9 mouse cellular contexts compared by ENCODE assay signal in the genomic region with DNA sequence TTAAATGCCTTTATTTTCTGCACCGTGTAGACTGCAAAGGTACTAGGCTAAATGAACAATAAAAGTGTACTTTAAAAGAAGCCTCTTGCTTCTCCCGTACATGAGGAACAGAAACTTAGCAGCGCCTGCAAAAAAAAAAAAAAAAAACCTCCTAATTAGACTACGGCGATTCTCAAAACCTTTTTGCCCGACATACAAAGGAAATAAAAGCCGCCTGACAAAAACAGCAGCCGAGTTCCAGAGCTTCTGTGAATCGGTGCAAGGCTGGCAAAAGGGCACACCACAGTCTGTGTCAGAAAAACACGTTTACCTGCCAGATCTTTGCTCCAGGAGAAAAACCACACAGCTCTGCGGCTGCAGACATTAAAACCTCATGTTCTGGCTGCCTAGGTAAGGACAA. TPM values are rescaled to one million over a fixed set of nuclear protein-coding genes. Genes with fewer than 3 reads are reported as not detected.
DNase-seq lines count a peak whose midpoint lies in the region; ATAC-seq lines count a peak whose summit lies in the region.
"Had no signal": no experiment of that assay in that cellular context is flagged by ENCODE, and none has a peak within 500 bp of the region (broad histone marks: within the 10 kb centered on the region; RNA-seq: fewer than 3 reads in every experiment).

No protein-coding gene starts in this region.

- DNase-seq in kidney, postnatal 4 days: peak; percentile 14 to 33
- DNase-seq in kidney, postnatal 10 days: no peak
- DNase-seq in forebrain, embryonic 11.5 days (ENCODE audit: low spot score): no peak
- DNase-seq in splenic B cell, adult 2 months (ENCODE audit: low read depth, low spot score): peak; percentile 61
- no peak for DNase-seq in frontal cortex, postnatal 10 days (ENCODE audit: low spot score in 2 of 2)
- DNase-seq in c-Kit-positive CD71-positive TER-119-positive erythroid progenitor cells, embryonic 14.5 days (ENCODE audit: low spot score): no peak
- DNase-seq in thymus, postnatal 4 days: no peak

- peaks cover 75% of the 10 kb centered on the region for H3K27me3 ChIP-seq in forebrain, embryonic 11.5 days (ENCODE audit: control insufficient read depth, insufficient read depth, low read length)
- peaks cover 48% of the 10 kb centered on the region for H3K27me3 ChIP-seq in limb, embryonic 12.5 days
- peaks cover 3% of the 10 kb centered on the region for H3K27me3 ChIP-seq in splenic B cell, adult 2 months (ENCODE audit: control insufficient read depth, insufficient read depth, low read length, poor library complexity, severe bottlenecking)

- peak overlapping the region; percentile 64 for H3K4me2 ChIP-seq in forebrain, embryonic 11.5 days (ENCODE audit: low read depth, low read length, severe bottlenecking)
- peak overlapping the region; percentile 92 for H3K4me2 ChIP-seq in limb, embryonic 12.5 days

- no peak overlapping the region for H3K27ac ChIP-seq in forebrain, embryonic 11.5 days (ENCODE audit: low read depth, low read length)
- H3K27ac ChIP-seq in limb, embryonic 12.5 days: peak overlapping the region; percentile 91

- H3K4me1 ChIP-seq in forebrain, embryonic 11.5 days (replicated peaks; ENCODE audit: control insufficient read depth, insufficient read depth, low read length): peaks cover 34% of the 10 kb centered on the region
- peaks cover 38% of the 10 kb centered on the region for H3K4me1 ChIP-seq in limb, embryonic 12.5 days (replicated peaks)

- peak overlapping the region; percentile 33 for H3K4me3 ChIP-seq in forebrain, embryonic 11.5 days (ENCODE audit: low read depth, low read length)
- peak overlapping the region; percentile 93 for H3K4me3 ChIP-seq in limb, embryonic 12.5 days (replicated peaks)

- no peaks in the 10 kb centered on the region for H3K36me3 ChIP-seq in forebrain, embryonic 11.5 days (ENCODE audit: control insufficient read depth, insufficient read depth, low read length)
- peaks cover 21% of the 10 kb centered on the region for H3K36me3 ChIP-seq in limb, embryonic 12.5 days
- no peaks in the 10 kb centered on the region for H3K36me3 ChIP-seq in splenic B cell, adult 2 months (ENCODE audit: control insufficient read depth, insufficient read depth, low read length, poor library complexity, severe bottlenecking)

- ATAC-seq in forebrain, embryonic 11.5 days (replicated peaks; ENCODE audit: low FRiP score): no peak
- no peak for ATAC-seq in limb, embryonic 12.5 days (ENCODE audit: insufficient number of reproducible peaks, insufficient read depth, low FRiP score, low TSS enrichment, low read depth)
- ATAC-seq: Patski had no signal

- peak overlapping the region; percentile 50 for H3K9ac ChIP-seq in forebrain, embryonic 11.5 days (ENCODE audit: low read length)
- H3K9ac ChIP-seq in limb, embryonic 12.5 days (replicated peaks): peak overlapping the region; percentile 98

- H3K9me3 ChIP-seq in forebrain, embryonic 11.5 days (ENCODE audit: control insufficient read depth, low read length): no peaks in the 10 kb centered on the region
- no peaks in the 10 kb centered on the region for H3K9me3 ChIP-seq in limb, embryonic 12.5 days

- WGBS in forebrain, embryonic 11.5 days: under 1% methylated on average over 11 of the region's 11 CpGs
- WGBS in limb, embryonic 12.5 days: under 1% methylated on average over 11 of the region's 11 CpGs

RNA-seq across cellular contexts. Expression of a gene that starts 3.4 kb away (rescaled TPM):
- polyA plus RNA-seq in forebrain, embryonic 11.5 days (2014; fragmentation: Nextera tagmentation; extraction: Ambion mirVana): 2.9 and 3.6 TPM in 2 replicates
- polyA plus RNA-seq in limb, embryonic 12.5 days (2016; fragmentation: Nextera tagmentation; extraction: Ambion mirVana): 16.9 and 17.6 TPM in 2 replicates

Comparison
In these comparisons a context has a peak if more than half of its experiments do, and no peak if none do; other contexts are left out.
1. DNase-seq: peak in kidney, postnatal 4 days (2 of 2) and splenic B cell, adult 2 months (single experiment); none in kidney, postnatal 10 days (single experiment), forebrain, embryonic 11.5 days (single experiment), frontal cortex, postnatal 10 days (0 of 2), c-Kit-positive CD71-positive TER-119-positive erythroid progenitor cells, embryonic 14.5 days (single experiment) and thymus, postnatal 4 days (single experiment).